Mouse (Mus musculus): ENCODE measurements around the gene Psmd6.

The Psmd6 gene

DNA sequence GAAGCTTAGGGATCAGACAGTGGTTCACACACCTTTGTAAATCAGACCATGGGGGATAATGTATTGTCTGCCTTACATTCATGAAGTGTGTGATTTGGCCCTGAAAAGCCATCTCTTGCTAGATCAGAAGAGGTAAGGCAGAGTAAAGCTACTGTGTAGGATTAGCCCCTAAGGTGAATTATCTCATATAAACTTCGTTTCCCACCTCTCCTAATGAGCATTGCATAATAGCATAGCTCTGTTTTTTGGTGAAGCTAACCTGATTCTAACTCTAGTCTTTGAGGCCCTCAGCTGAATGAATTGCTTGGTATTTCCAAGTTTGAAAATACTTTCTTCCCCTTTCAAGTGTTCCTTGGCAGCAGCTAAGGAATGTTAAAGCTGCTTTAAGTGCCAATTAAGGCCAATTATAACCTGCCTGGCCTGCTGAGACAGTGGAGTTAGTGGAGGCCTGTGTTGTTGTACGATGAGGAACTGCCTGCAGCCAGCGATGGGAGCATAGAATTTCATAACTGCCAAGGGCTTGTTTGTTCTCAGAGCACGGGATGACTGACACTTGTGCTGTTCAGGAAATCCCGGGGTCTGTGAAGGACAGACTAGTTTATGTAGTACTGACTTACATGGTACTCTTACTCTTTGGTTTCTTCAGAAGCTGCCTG, 56.2 kb downstream of the Psmd6 start:
- DNase-seq (ENCODE audit: low spot score): peak; percentile 13

DNA sequence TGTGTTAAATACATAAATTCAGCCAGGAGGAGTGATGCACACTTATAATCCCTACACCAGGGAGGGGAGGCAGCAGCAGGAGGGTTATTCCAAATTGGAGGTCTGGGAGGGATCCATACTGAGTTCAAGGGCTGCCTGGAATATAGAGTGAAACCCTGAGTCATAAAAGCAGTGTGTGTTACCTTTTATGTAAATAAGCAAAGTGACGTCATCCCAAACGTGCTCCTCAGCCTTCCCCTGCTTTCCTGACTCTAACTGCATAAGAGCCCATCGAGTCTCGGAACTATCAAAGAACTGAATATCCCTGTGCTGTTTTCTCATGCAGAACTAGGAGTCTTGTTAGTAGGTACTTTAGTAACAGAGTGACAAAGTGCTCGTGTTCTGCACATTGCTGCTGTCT, 57.4 kb downstream of the Psmd6 start:
- DNase-seq (ENCODE audit: low spot score): no peak

DNA sequence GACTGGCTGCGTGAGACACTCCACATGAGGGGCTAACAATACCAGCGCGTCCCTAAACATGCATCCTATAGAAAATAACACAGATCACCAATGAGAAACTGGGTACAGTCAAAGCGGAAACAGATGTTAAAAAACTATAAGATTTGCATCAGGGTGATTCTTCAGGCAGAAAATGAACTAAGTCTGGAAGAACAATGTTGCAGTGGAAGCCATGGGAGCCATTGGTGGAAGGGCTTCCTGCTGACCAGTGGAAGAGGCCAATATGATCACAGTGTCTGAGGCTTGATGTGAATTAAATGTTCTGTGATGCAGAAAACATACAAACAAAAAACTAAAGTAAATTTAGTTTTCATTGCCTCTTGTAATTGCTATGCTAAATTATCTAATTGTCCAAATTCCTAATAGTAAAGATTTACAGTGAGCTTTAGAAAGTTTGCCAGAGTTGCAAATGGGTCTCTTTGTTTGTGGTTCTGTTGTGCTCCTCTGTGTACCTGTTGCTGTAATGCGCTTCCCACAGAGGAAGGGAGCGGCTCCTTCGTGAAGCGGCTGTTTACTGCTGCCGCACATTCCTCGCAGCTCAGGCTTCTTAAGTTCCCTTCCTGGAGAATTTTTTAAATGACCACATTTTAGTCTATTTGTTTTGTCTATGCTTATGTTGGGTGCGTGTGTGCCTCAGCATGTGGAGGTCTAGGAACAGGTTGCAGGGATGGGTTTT, 58.1 kb downstream of the Psmd6 start:
- no peak for DNase-seq (ENCODE audit: low spot score)

Measured in MN1 (cell line).